Mouse (Mus musculus) spleen, adult 18-20 months (tissue): Measurements from ENCODE around the gene Anln.
"Not testable (repeated sequence)": the region's sequence is repeated elsewhere in the genome, so short reads cannot be mapped to it uniquely, and the experiment has no call there.

ENCODE experiments used
- DNase-seq, 2 experiments: peaks; one replicate each; pipeline ENCODE4 v3.0.0; 2022; ENCODE audit warnings: mixed read lengths in 2 of 2

Anln gene

GRCm38 (mm10) chr9:22316047-22316446 lies 72.9 kb downstream of the Anln start:
- DNase-seq, result not testable (repeated sequence)

DNA sequence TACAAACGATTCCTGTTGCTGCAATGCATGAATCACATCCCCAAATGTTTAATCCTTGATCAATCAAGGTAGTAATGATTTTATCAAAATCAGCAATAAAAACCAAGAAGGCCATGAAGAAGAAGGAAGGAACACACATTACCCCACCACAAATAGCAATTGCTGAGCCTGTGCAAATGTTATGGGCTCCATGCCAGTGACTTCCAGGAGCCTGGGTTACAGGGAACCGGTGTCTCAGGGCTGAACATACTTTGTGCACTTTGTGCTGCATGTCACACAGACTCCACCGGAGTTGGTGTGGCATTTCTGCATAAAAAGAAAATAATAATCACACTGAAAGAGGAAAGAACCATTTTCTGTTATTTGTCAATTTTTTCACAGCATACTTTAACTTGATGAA lies 74.9 kb downstream of the Anln start:
- DNase-seq, result no peak

- DNase-seq, result no peak
Observed at GRCm38 (mm10) chr9:22313218-22313617, 75.8 kb downstream of the Anln start.

DNA sequence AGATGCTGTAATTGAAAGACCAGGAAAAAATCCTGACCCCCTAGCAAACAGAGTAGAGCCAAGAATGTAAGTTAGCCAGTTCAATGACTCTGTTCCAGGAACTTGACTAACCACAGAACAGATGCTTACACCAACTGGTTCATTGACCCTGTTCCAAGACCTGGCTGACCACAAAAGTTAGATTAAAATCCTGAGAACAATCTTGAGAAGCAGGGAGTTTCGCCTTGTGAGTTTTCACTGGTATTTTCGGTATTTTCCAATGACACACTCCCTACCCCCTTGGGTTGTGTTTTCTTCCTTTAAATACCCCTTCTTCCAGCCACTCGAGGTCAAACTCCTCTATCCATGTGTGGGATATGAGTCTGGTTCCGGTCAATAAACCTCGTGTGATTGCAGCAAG lies 79.3 kb downstream of the Anln start:
- no peak for DNase-seq

- DNase-seq, result not testable (repeated sequence)
Observed at GRCm38 (mm10) chr9:22307920-22308262, 81.1 kb downstream of the Anln start.

- DNase-seq, result peak; percentile 87 to 88
Observed at GRCm38 (mm10) chr9:22307156-22307919, 81.7 kb downstream of the Anln start, which contains the start of gene Zfp810. TSS of gene Zfp810 (minus strand) at chr9:22307648.

- no peak for DNase-seq
Observed at GRCm38 (mm10) chr9:22306726-22307125, 82.3 kb downstream of the Anln start.

DNA sequence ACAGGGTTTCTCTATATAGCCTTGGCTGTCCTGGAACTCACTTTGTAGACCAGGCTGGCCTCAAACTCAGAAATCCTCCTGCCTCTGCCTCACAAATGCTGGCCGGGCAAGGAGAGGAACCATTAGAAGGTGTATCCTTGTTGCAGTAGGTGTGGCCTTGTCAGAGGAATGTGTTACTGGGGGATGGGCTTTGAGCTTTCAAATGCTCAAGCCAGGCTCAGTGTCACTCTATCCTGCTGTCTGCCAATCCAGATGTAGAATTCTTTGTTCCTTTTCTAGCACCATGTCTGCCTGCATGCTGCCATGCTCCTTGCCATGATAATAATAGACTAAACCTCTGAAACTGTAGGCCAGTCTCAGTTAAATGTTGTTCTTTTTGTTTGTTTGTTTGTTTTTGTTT lies 86.8 kb downstream of the Anln start:
- no peak for DNase-seq
